Mouse (Mus musculus) forebrain, embryonic 13.5 days (tissue): Measurements from ENCODE around the gene Fam214a. TPM values are rescaled to one million over a fixed set of nuclear protein-coding genes. Genes with fewer than 3 reads are reported as not detected.
A peak's percentile ranks its signal among the peaks of the same experiment; 100 is the strongest.

Source experiments
- ATAC-seq: fragments of 200-750 bp; cut with Nextera tagmentation; 2 replicates; pipeline ENCODE4 v1.8.0; 2017
- H3K27ac ChIP-seq: fragments of 300-500 bp; sonication (generic); 2 replicates; pipeline ENCODE4 v1.5.1; 2015; ENCODE audit warnings: inconsistent platforms, mild to moderate bottlenecking, moderate library complexity
- H3K27me3 ChIP-seq: fragments of 300-500 bp; sonication (generic); 2 replicates; pipeline ENCODE4 v1.6.1; 2015; ENCODE audit warnings: mild to moderate bottlenecking, inconsistent platforms
- H3K36me3 ChIP-seq: fragments of 300-500 bp; sonication (generic); 2 replicates; pipeline ENCODE4 v1.6.1; 2015; ENCODE audit warnings: mild to moderate bottlenecking, inconsistent platforms; ENCODE audit not compliant: poor library complexity, severe bottlenecking
- H3K4me1 ChIP-seq: fragments of 300-500 bp; sonication (generic); 2 replicates; pipeline ENCODE4 v1.6.1; 2015; ENCODE audit warnings: inconsistent platforms
- H3K4me2 ChIP-seq: fragments of 300-500 bp; sonication (generic); 2 replicates; pipeline ENCODE4 v1.6.1; 2015; ENCODE audit warnings: inconsistent platforms, mild to moderate bottlenecking, moderate library complexity
- H3K4me3 ChIP-seq: fragments of 300-500 bp; sonication (generic); 2 replicates; pipeline ENCODE4 v1.5.1; 2015; ENCODE audit warnings: mild to moderate bottlenecking, inconsistent platforms
- H3K9ac ChIP-seq: fragments of 300-500 bp; sonication (generic); 2 replicates; pipeline ENCODE4 v1.6.1; 2015; ENCODE audit warnings: mild to moderate bottlenecking, inconsistent platforms
- H3K9me3 ChIP-seq: fragments of 300-500 bp; sonication (generic); replicated peaks from 2 replicates; pipeline ENCODE4 v1.6.1; 2016; ENCODE audit warnings: inconsistent platforms
- WGBS: fragments of 180-500 bp; shearing (Covaris S2); methylation state at CpG from one replicate; pipeline ENCODE4 v1.1.7; 2015; 5-methylcytosine and 5-hydroxymethylcytosine counted together
- polyA plus RNA-seq: library from polyadenylated mRNA; unstranded; fragments of >200 nt; fragmentation: Nextera tagmentation; extraction: Ambion mirVana; gene quantifications from 2 replicates; pipeline ENCODE4 v1.2.1, GENCODE M21; 2015

Fam214a gene
- polyA plus RNA-seq, 1 experiment from 2014 or later = 25.7 TPM

GRCm38 (mm10) chr9:74953959-74954279 is 1.2 kb downstream of the Fam214a start:
- 57% methylated on average over 2 of the region's 2 CpGs for WGBS
- H3K4me1 ChIP-seq = peaks cover 21% of the 10 kb centered on the region
- H3K9me3 ChIP-seq = no peaks in the 10 kb centered on the region
- H3K27me3 ChIP-seq = no peaks in the 10 kb centered on the region
- ATAC-seq = no peak
- no peak overlapping the region for H3K27ac ChIP-seq
- H3K36me3 ChIP-seq = peaks cover 7% of the 10 kb centered on the region
- peak overlapping the region; percentile 94; the same call in 1 of the 2 replicates for H3K9ac ChIP-seq
- peak overlapping the region; percentile 81 for H3K4me2 ChIP-seq
- peak overlapping the region; percentile 96 for H3K4me3 ChIP-seq

GRCm38 (mm10) chr9:74954387-74954786 is 1.7 kb downstream of the Fam214a start:
- Histone ChIP-seq H3K4me3 (peak overlapping the region; percentile 96; the same call in 1 of the 2 replicates), H3K4me1 (peaks cover 21% of the 10 kb centered on the region), H3K36me3 (peaks cover 7% of the 10 kb centered on the region), H3K9ac (no peak overlapping the region), H3K9me3 (no peaks in the 10 kb centered on the region), H3K27ac (no peak overlapping the region), H3K27me3 (no peaks in the 10 kb centered on the region), H3K4me2 (peak overlapping the region; percentile 81)
- WGBS = 80% methylated on average over 2 of the region's 2 CpGs
- no peak for ATAC-seq

GRCm38 (mm10) chr9:74960630-74961029 is 7.9 kb downstream of the Fam214a start:
- Histone ChIP-seq H3K4me2 (peak overlapping the region; percentile 46), H3K9me3 (no peaks in the 10 kb centered on the region), H3K9ac (peak overlapping the region; percentile 51), H3K4me1 (peaks cover 16% of the 10 kb centered on the region), H3K27me3 (no peaks in the 10 kb centered on the region), H3K36me3 (peaks cover 9% of the 10 kb centered on the region), H3K4me3 (no peak overlapping the region), H3K27ac (peak overlapping the region; percentile 75)
- WGBS = 25% methylated on average over 6 of the region's 6 CpGs
- peak; percentile 44 for ATAC-seq

- under 1% methylated on average over 14 of the region's 14 CpGs for WGBS
- H3K4me1 ChIP-seq = peaks cover 16% of the 10 kb centered on the region
- peaks cover 7% of the 10 kb centered on the region for H3K36me3 ChIP-seq
- peak overlapping the region; percentile 9; the same call in 1 of the 2 replicates for H3K4me3 ChIP-seq
- ATAC-seq = peak; percentile 90
- H3K4me2 ChIP-seq = peak overlapping the region; percentile 46
- no peaks in the 10 kb centered on the region for H3K27me3 ChIP-seq
- H3K9me3 ChIP-seq = no peaks in the 10 kb centered on the region
- peak overlapping the region; percentile 51 for H3K9ac ChIP-seq
- peak overlapping the region; percentile 75 for H3K27ac ChIP-seq
Measured at GRCm38 (mm10) chr9:74961073-74961575, 8.4 kb downstream of the Fam214a start.

- peaks cover 19% of the 10 kb centered on the region for H3K4me1 ChIP-seq
- no peak overlapping the region for H3K4me3 ChIP-seq
- H3K4me2 ChIP-seq = no peak overlapping the region
- WGBS = 69% methylated on average over 2 of the region's 2 CpGs
- H3K9ac ChIP-seq = no peak overlapping the region
- ATAC-seq = no peak
- no peaks in the 10 kb centered on the region for H3K9me3 ChIP-seq
- H3K36me3 ChIP-seq = 0 out of 2 replicates have a peak, but pooled peaks cover 2% of the 10 kb centered on the region
- no peak overlapping the region for H3K27ac ChIP-seq
- H3K27me3 ChIP-seq = no peaks in the 10 kb centered on the region
Measured at GRCm38 (mm10) chr9:74963953-74964352, 11.3 kb downstream of the Fam214a start.

GRCm38 (mm10) chr9:74964866-74965384 is 12.2 kb downstream of the Fam214a start:
- no peak for ATAC-seq
- Histone ChIP-seq H3K27ac (no peak overlapping the region), H3K4me2 (no peak overlapping the region), H3K27me3 (no peaks in the 10 kb centered on the region), H3K9me3 (no peaks in the 10 kb centered on the region), H3K36me3 (0 out of 2 replicates have a peak, but pooled peaks cover 2% of the 10 kb centered on the region), H3K4me3 (no peak overlapping the region), H3K9ac (no peak overlapping the region), H3K4me1 (peaks cover 19% of the 10 kb centered on the region)
- 92% methylated on average over 10 of the region's 10 CpGs for WGBS

- ATAC-seq = no peak
- 84% methylated on average over 4 of the region's 4 CpGs for WGBS
- Histone ChIP-seq H3K27me3 (no peaks in the 10 kb centered on the region), H3K4me1 (peaks cover 9% of the 10 kb centered on the region), H3K27ac (no peak overlapping the region), H3K36me3 (0 out of 2 replicates have a peak, but pooled peaks cover 2% of the 10 kb centered on the region), H3K4me3 (no peak overlapping the region), H3K9ac (no peak overlapping the region), H3K9me3 (no peaks in the 10 kb centered on the region), H3K4me2 (no peak overlapping the region)
Measured at GRCm38 (mm10) chr9:74966200-74966599, 13.5 kb downstream of the Fam214a start.

GRCm38 (mm10) chr9:74968647-74969428 is 16.2 kb downstream of the Fam214a start:
- no peaks in the 10 kb centered on the region for H3K27me3 ChIP-seq

GRCm38 (mm10) chr9:74970591-74970990 is 17.9 kb downstream of the Fam214a start:
- no peaks in the 10 kb centered on the region for H3K36me3 ChIP-seq
- no peak overlapping the region for H3K4me2 ChIP-seq
- WGBS = 92% methylated on average over 1 of the region's 1 CpGs
- H3K4me1 ChIP-seq = peaks cover 21% of the 10 kb centered on the region
- H3K9ac ChIP-seq = no peak overlapping the region
- H3K27me3 ChIP-seq = no peaks in the 10 kb centered on the region
- H3K4me3 ChIP-seq = no peak overlapping the region
- no peak overlapping the region for H3K27ac ChIP-seq
- H3K9me3 ChIP-seq = no peaks in the 10 kb centered on the region
- no peak for ATAC-seq

More at GRCm38 (mm10) chr9:74968647-74969428, 16.2 kb downstream of the Fam214a start:
- 88% methylated on average over 8 of the region's 8 CpGs for WGBS
- Histone ChIP-seq H3K36me3 (no peaks in the 10 kb centered on the region), H3K27ac (no peak overlapping the region), H3K9ac (no peak overlapping the region), H3K4me3 (no peak overlapping the region), H3K4me2 (no peak overlapping the region), H3K9me3 (no peaks in the 10 kb centered on the region), H3K4me1 (peaks cover 5% of the 10 kb centered on the region; the same call in 1 of the 2 replicates)
- no peak for ATAC-seq

GRCm38 (mm10) chr9:74971191-74971976 is 18.7 kb downstream of the Fam214a start:
- Histone ChIP-seq H3K4me1 (peaks cover 24% of the 10 kb centered on the region), H3K4me3 (no peak overlapping the region), H3K36me3 (no peaks in the 10 kb centered on the region), H3K4me2 (no peak overlapping the region), H3K27me3 (no peaks in the 10 kb centered on the region), H3K9ac (no peak overlapping the region), H3K9me3 (no peaks in the 10 kb centered on the region), H3K27ac (no peak overlapping the region)
- 92% methylated on average over 12 of the region's 12 CpGs for WGBS
- ATAC-seq = no peak

- Histone ChIP-seq H3K4me2 (no peak overlapping the region), H3K4me3 (no peak overlapping the region), H3K27me3 (no peaks in the 10 kb centered on the region), H3K9me3 (no peaks in the 10 kb centered on the region), H3K9ac (no peak overlapping the region), H3K36me3 (no peaks in the 10 kb centered on the region), H3K27ac (no peak overlapping the region), H3K4me1 (peaks cover 34% of the 10 kb centered on the region)
- WGBS = 90% methylated on average over 5 of the region's 5 CpGs
- ATAC-seq = no peak
Measured at GRCm38 (mm10) chr9:74972736-74973135, 20.1 kb downstream of the Fam214a start.

- no peak for ATAC-seq
- Histone ChIP-seq H3K9ac (no peak overlapping the region), H3K9me3 (no peaks in the 10 kb centered on the region), H3K36me3 (no peaks in the 10 kb centered on the region), H3K4me2 (no peak overlapping the region), H3K27ac (no peak overlapping the region), H3K4me3 (no peak overlapping the region), H3K4me1 (peaks cover 39% of the 10 kb centered on the region), H3K27me3 (no peaks in the 10 kb centered on the region)
- 93% methylated on average over 4 of the region's 4 CpGs for WGBS
Measured at GRCm38 (mm10) chr9:74973154-74973553, 20.5 kb downstream of the Fam214a start.
